Mouse (Mus musculus) liver, embryonic 16.5 days (tissue): ENCODE measurements around the gene Togaram2. TPM values are rescaled to one million over a fixed set of nuclear protein-coding genes. Genes with fewer than 3 reads are reported as not detected.

Source experiments
- ATAC-seq: fragments of 200-750 bp; cut with Nextera tagmentation; 2 replicates; pipeline ENCODE4 v1.8.0; 2017; ENCODE audit warnings: low read depth, mild to moderate bottlenecking, moderate number of reproducible peaks, moderate library complexity
- H3K27ac ChIP-seq: fragments of 300-500 bp; sonication (generic); 2 replicates; pipeline ENCODE4 v1.5.1; 2014; ENCODE audit warnings: mild to moderate bottlenecking, low read length
- H3K27me3 ChIP-seq: fragments of 300-500 bp; sonication (generic); 2 replicates; pipeline ENCODE4 v1.6.1; 2014; ENCODE audit warnings: low read depth, low read length, mixed read lengths; ENCODE audit not compliant: control insufficient read depth, insufficient read depth
- H3K36me3 ChIP-seq: fragments of 300-500 bp; sonication (generic); 2 replicates; pipeline ENCODE4 v1.6.1; 2014; ENCODE audit warnings: mild to moderate bottlenecking; ENCODE audit not compliant: control insufficient read depth, insufficient read depth
- H3K4me1 ChIP-seq: fragments of 300-500 bp; sonication (generic); 2 replicates; pipeline ENCODE4 v1.6.1; 2014; ENCODE audit warnings: low read depth, low read length, mixed read lengths; ENCODE audit not compliant: control insufficient read depth
- H3K4me2 ChIP-seq: fragments of 300-500 bp; sonication (generic); 2 replicates; pipeline ENCODE4 v1.6.1; 2014; ENCODE audit warnings: low read depth, low read length, mixed read lengths
- H3K4me3 ChIP-seq: fragments of 300-500 bp; sonication (generic); 2 replicates; pipeline ENCODE4 v1.5.1; 2014; ENCODE audit warnings: low read depth, mild to moderate bottlenecking, low read length
- H3K9ac ChIP-seq: fragments of 300-500 bp; sonication (generic); 2 replicates; pipeline ENCODE4 v1.6.1; 2014; ENCODE audit warnings: low read depth, low read length
- H3K9me3 ChIP-seq: fragments of 300-500 bp; sonication (generic); replicated peaks from 2 replicates; pipeline ENCODE4 v1.6.1; 2016; ENCODE audit warnings: low read length; ENCODE audit not compliant: control insufficient read depth
- WGBS: fragments of 180-500 bp; shearing (Covaris S2); extraction: QIAGEN DNeasy Blood & Tissue Kit; methylation state at CpG from one replicate; pipeline ENCODE4 v1.1.7; 2014; ENCODE audit not compliant: insufficient replicate concordance; 5-methylcytosine and 5-hydroxymethylcytosine counted together
- polyA plus RNA-seq: library from polyadenylated mRNA; unstranded; fragments of >200 nt; fragmentation: Nextera tagmentation; extraction: Ambion mirVana; gene quantifications from 2 replicates; pipeline ENCODE4 v1.2.1, GENCODE M21; 2015

The Togaram2 gene
- polyA plus RNA-seq, 1 experiment from 2014 or later, result not detected

DNA sequence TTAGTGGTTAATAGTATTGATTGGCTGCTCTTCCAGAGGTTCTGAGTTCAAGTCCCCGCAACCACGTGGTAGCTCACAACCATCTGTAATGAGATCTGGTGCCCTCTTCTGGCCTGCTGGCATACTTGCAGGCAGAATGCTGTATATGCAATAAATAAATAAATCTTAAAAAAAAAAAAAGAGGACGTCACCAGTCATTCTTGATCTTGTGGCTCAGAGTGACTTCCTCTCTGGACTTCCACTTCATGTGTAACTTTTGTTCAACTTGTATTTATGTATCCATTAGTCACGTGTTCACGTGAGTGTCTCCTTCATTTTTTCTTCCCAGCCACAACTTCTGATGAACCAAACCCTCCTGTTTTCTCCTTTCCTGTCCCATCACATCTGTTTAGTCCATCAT lies 3.5 kb upstream of the Togaram2 start:
- Histone ChIP-seq H3K27ac (no peak overlapping the region), H3K4me2 (no peak overlapping the region), H3K9me3 (no peaks in the 10 kb centered on the region), H3K4me3 (no peak overlapping the region), H3K4me1 (no peaks in the 10 kb centered on the region), H3K27me3 (no peaks in the 10 kb centered on the region), H3K9ac (no peak overlapping the region), H3K36me3 (no peaks in the 10 kb centered on the region)
- no peak for ATAC-seq
- 48% methylated on average over 5 of the region's 5 CpGs for WGBS

DNA sequence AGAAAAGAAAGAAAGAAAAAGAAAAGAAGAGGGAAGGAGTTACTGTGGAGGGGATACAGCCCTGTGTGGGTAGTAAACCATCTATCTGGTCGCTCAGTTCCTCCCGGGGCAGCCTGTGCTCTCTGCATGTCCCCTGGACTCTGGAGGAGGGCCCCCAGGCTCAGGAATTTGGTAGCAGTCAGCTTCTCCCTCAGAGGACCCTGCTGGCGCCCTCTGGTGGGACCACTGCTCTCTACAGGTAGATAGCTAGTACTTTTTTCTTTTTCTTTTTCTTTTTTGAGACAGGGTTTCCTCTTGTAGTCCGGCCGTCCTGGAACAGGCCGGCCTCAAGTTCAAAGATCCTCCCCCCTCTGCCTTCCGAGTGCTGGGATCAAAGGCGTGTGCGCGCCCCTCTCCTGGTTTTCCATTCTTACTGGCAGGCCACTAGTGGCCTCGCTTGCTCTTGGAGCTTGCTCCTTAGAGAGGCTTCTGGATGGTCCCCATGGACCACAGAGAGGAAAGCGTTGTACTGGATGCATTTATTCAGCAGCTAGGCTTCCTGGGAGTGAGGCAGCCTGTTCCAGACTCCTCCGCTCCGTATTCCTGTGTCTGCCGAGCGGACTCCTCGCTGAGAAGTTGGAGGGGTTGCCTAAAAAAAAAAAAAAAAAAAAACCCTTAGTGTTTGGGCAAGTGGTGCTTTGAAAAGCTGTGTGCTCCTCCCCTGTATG lies 1.1 kb upstream of the Togaram2 start:
- no peaks in the 10 kb centered on the region for H3K27me3 ChIP-seq
- WGBS, result 50% methylated on average over 17 of the region's 17 CpGs
- no peak overlapping the region for H3K4me3 ChIP-seq
- no peaks in the 10 kb centered on the region for H3K4me1 ChIP-seq
- H3K36me3 ChIP-seq, result no peaks in the 10 kb centered on the region
- H3K4me2 ChIP-seq, result no peak overlapping the region
- no peak overlapping the region for H3K27ac ChIP-seq
- H3K9me3 ChIP-seq, result no peaks in the 10 kb centered on the region
- H3K9ac ChIP-seq, result no peak overlapping the region
- no peak for ATAC-seq

DNA sequence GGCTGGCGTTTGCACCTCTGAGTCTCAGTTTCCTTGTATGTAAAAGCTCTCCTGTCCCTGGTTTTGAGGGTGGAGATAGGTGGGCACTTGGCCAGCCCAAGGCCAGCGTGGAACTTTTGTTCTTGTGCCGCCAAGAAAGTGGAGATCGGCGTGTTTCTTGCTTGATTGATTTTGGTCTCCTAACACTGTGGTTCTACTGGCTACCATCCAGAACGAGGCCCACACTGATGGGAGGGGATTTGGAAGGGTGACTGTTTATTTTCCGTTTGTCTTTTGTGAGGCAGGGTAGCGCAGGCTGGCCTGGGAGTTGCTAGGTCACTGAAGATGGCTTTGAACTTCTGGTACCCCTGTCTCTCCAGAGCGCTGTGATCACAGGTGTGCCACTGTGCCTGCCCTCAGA lies 875 bp downstream of the Togaram2 start:
- H3K9ac ChIP-seq, result no peak overlapping the region
- H3K4me2 ChIP-seq, result no peak overlapping the region
- no peak overlapping the region for H3K27ac ChIP-seq
- H3K4me3 ChIP-seq, result no peak overlapping the region
- 58% methylated on average over 9 of the region's 9 CpGs for WGBS
- no peaks in the 10 kb centered on the region for H3K27me3 ChIP-seq
- H3K36me3 ChIP-seq, result no peaks in the 10 kb centered on the region
- ATAC-seq, result no peak
- H3K4me1 ChIP-seq, result no peaks in the 10 kb centered on the region
- H3K9me3 ChIP-seq, result no peaks in the 10 kb centered on the region

DNA sequence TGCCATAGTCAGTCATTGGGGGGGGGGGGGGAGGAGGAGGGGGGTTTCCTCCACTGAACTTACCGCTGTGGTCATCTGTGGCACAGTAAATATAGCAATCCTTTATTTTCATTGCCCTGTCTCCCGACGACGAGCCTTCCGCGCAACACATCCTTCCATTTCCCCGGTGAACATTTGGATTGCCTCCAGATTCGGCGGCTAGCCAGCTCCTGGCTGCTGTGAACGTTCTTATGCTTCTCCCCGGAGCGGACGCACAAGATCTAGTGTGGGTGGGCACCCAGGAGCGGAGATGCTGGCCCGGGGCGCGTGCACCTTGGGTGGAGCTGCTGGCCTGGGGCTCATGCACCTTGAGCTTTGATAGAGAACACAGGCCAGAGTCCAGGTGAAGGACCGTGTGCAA lies 1.8 kb downstream of the Togaram2 start:
- Histone ChIP-seq H3K36me3 (no peaks in the 10 kb centered on the region), H3K27ac (no peak overlapping the region), H3K9ac (no peak overlapping the region), H3K27me3 (no peaks in the 10 kb centered on the region), H3K4me1 (no peaks in the 10 kb centered on the region), H3K4me3 (no peak overlapping the region), H3K9me3 (no peaks in the 10 kb centered on the region), H3K4me2 (no peak overlapping the region)
- no peak for ATAC-seq
- WGBS, result 83% methylated on average over 18 of the region's 18 CpGs

DNA sequence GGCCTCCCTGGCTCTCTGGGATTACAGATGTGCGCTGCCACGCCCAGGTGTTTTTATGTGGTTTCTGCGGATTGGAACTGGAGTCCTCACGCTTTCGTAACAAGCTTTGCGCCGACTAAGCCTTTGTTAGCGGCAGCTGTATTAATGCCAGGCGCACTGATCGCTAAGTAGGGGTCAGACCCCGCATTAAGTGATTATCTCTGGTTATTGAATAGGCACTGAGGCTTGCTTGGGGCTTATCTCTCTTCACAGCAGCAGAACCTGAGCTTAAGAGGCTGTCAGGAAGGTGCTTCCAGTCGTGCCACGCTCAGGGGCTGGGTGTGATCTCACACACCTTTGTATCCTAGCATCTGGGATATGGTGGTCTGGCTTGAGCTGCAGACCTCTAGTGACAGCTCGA lies 8.6 kb downstream of the Togaram2 start:
- no peak overlapping the region for H3K4me2 ChIP-seq
- H3K4me3 ChIP-seq, result no peak overlapping the region
- WGBS, result 60% methylated on average over 14 of the region's 14 CpGs
- no peak for ATAC-seq
- H3K4me1 ChIP-seq, result no peaks in the 10 kb centered on the region
- no peak overlapping the region for H3K27ac ChIP-seq
- no peaks in the 10 kb centered on the region for H3K36me3 ChIP-seq
- no peaks in the 10 kb centered on the region for H3K9me3 ChIP-seq
- no peaks in the 10 kb centered on the region for H3K27me3 ChIP-seq
- no peak overlapping the region for H3K9ac ChIP-seq

DNA sequence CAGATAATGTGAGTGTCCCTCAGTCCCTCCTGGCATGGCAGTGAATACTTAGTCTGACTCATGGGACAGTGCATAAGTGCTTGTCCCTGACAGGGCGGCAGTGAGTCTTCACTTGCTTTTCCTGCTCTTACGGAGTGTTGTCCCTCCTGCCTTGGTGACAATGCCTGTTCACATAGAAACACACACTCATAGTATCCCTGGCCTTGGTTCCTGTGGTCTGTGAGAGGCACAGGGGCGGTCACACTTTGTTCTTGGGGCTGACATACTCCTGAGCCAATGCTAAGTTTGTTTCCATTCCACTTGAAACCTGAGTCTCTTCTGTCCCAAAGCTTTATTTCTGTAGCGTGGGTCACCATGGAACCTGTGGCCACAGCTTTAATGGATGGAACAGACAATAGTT lies 9.3 kb downstream of the Togaram2 start:
- H3K4me3 ChIP-seq, result no peak overlapping the region
- no peaks in the 10 kb centered on the region for H3K27me3 ChIP-seq
- no peaks in the 10 kb centered on the region for H3K9me3 ChIP-seq
- no peaks in the 10 kb centered on the region for H3K4me1 ChIP-seq
- H3K9ac ChIP-seq, result no peak overlapping the region
- no peak overlapping the region for H3K4me2 ChIP-seq
- no peak overlapping the region for H3K27ac ChIP-seq
- no peak for ATAC-seq
- H3K36me3 ChIP-seq, result no peaks in the 10 kb centered on the region
- WGBS, result 64% methylated on average over 4 of the region's 4 CpGs

DNA sequence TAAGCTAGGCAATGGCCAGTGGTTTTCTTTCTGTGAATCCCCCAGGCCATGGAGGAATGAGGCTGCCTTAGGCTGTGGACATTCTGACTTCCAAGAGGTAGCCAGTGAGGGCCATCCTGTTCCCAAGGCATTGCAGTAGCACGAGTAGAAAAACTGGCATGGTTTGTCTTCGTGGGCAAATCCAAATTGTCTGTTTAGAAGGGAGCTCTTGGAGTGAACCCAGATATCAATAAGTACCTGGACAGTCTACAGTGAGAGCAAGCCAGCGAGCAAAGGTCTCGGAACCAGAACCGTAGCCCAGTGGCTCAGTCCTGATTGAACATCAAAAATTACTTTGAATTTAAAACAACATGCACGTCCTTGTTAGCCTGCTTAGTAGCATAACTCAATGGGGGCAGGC lies 10.2 kb downstream of the Togaram2 start:
- Histone ChIP-seq H3K4me3 (no peak overlapping the region), H3K4me1 (no peaks in the 10 kb centered on the region), H3K4me2 (no peak overlapping the region), H3K36me3 (no peaks in the 10 kb centered on the region), H3K9ac (no peak overlapping the region), H3K27ac (no peak overlapping the region), H3K27me3 (no peaks in the 10 kb centered on the region), H3K9me3 (no peaks in the 10 kb centered on the region)
- ATAC-seq, result no peak
- WGBS, result 62% methylated on average over 6 of the region's 6 CpGs

DNA sequence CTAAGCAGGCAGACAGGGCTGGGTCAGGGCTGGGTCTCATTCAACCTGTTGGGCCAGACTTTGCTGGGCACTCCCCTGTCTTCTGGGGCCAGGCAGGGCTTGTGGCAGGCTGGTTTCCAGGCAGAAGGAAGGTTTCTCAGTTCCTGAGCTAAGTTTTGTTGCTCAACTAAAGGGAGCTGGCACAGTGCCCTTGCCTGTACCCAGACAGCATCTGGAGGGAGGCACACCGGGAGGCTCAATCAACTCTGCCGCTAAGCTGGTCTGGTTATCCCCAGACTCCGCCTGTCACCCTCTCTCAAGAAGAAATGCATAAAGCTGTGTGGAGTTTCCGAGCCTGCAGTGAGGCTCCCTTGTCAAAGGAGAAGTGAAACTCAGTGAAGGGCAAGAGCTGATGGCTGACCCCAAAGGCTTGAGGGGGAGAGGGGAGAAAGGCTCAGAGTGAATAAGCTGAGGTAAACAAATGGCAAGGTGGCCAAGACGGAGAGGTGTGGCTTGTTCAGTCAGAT lies 11.1 kb downstream of the Togaram2 start:
- H3K4me1 ChIP-seq, result no peaks in the 10 kb centered on the region
- no peak for ATAC-seq
- WGBS, result 36% methylated on average over 5 of the region's 5 CpGs

DNA sequence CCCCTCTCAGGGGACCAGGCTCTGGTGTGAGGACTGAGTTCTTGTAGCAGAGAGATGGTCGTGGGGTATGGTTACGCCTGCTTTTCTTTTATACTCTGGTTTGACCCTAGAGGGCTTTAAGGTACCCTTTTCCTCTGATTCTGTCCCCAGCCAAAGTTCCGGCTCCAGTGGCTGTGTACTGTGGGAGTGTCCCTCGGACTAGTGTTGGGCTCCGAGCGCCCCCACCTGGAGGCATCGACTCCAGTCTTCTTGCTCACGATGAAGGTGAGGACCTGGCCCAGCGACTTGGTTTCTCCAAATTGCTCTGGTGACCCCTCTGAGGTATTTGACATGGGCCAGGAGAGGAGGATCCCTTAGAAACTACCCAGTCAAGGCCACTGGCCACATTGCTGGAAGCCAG lies 14.4 kb downstream of the Togaram2 start:
- H3K9ac ChIP-seq, result no peak overlapping the region
- H3K27me3 ChIP-seq, result no peaks in the 10 kb centered on the region
- no peaks in the 10 kb centered on the region for H3K4me1 ChIP-seq
- H3K4me3 ChIP-seq, result no peak overlapping the region
- no peak overlapping the region for H3K4me2 ChIP-seq
- H3K9me3 ChIP-seq, result no peaks in the 10 kb centered on the region
- no peak overlapping the region for H3K27ac ChIP-seq
- 61% methylated on average over 9 of the region's 9 CpGs for WGBS
- no peaks in the 10 kb centered on the region for H3K36me3 ChIP-seq
- ATAC-seq, result no peak

More for the DNA sequence above, 11.1 kb downstream of the Togaram2 start:
- Histone ChIP-seq H3K9ac (no peak overlapping the region), H3K4me3 (no peak overlapping the region), H3K27ac (no peak overlapping the region), H3K36me3 (no peaks in the 10 kb centered on the region), H3K4me2 (no peak overlapping the region), H3K27me3 (no peaks in the 10 kb centered on the region), H3K9me3 (no peaks in the 10 kb centered on the region)
